Mouse (Mus musculus): ENCODE data around the gene Rap1gap.

DNA sequence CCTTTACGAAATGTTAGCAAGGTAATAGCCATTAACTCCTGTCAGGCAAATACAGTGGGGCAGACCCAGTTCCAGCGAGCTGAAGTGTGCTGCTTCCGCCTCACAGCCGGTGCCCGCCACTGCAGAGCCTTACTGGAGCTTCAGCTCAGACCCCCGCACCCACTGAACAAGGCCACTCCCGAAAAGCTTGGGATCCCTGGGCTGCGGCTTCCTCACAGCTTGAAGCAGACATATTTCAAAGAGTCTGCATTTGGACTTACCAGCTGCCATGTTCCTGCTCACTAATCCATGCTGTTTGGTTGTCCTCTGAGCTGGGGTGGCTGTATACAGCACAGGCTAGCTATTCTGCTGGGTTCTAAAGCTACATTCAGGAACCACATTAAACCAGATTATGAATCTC, 6.9 kb upstream of the Rap1gap start:
- TF ChIP-seq CTCF (IDR thresholded peaks at IDR 0.05; ENCODE audit: borderline replicate concordance, insufficient read depth, low read depth, low read length) (no peak), POLR2A (IDR thresholded peaks at IDR 0.05; ENCODE audit: borderline replicate concordance, insufficient read depth, low read length) (no peak)

Measured in cerebellum, adult 2 months (tissue).